Mouse (Mus musculus): Measurements from ENCODE around the gene Acer2. TPM values are rescaled to one million over a fixed set of nuclear protein-coding genes. Genes with fewer than 3 reads are reported as not detected.

Gene Acer2
- total RNA-seq, 2 experiments from 2014 or later, result 4.3 to 6.8 TPM

GRCm38 (mm10) chr4:86936706-86937105 lies 62.5 kb downstream of the Acer2 start:
- intact Hi-C loops (cut with DNase I), result no loop called here
- DNase-seq (ENCODE audit: low spot score in 2 of 2), result no peak

- no peak for DNase-seq (ENCODE audit: low spot score in 2 of 2)
- intact Hi-C loops (cut with DNase I), result no loop called here
Observed at GRCm38 (mm10) chr4:86942656-86943055, 68.5 kb downstream of the Acer2 start.

GRCm38 (mm10) chr4:86943296-86943695 lies 69.1 kb downstream of the Acer2 start:
- intact Hi-C loops (cut with DNase I), result no loop called here
- DNase-seq (ENCODE audit: low spot score in 2 of 2), result no peak

GRCm38 (mm10) chr4:86948794-86949193 lies 74.6 kb downstream of the Acer2 start:
- DNase-seq (ENCODE audit: low spot score in 2 of 2), result no peak
- intact Hi-C loops (cut with DNase I), result no loop called here

- DNase-seq (ENCODE audit: low spot score in 2 of 2), result peak in 1 of 2 experiments; percentile 63
- intact Hi-C loops (cut with DNase I), result no loop called here
Observed at GRCm38 (mm10) chr4:86953519-86953918, 79.3 kb downstream of the Acer2 start.

GRCm38 (mm10) chr4:86955448-86955847 lies 81.3 kb downstream of the Acer2 start:
- intact Hi-C loops (cut with DNase I), result no loop called here

GRCm38 (mm10) chr4:86957576-86958411 lies 83.6 kb downstream of the Acer2 start:
- peak; percentile 77 to 86 for DNase-seq (ENCODE audit: low spot score in 2 of 2)
- intact Hi-C loops (cut with DNase I), result loop anchor here (2.0 kb wide), 1 partner anchor 405 kb away; no protein-coding TSS in a partner anchor

More at GRCm38 (mm10) chr4:86955448-86955847, 81.3 kb downstream of the Acer2 start:
- DNase-seq (ENCODE audit: low spot score in 2 of 2), result no peak

GRCm38 (mm10) chr4:86977272-86977671 lies 103.1 kb downstream of the Acer2 start:
- intact Hi-C loops (cut with DNase I), result no loop called here
- DNase-seq (ENCODE audit: low spot score in 2 of 2), result no peak

Other genes starting within 250 kb of the Acer2 start
- 10 to 100 TPM; 10.8 to 12.3 TPM for gene Plin2, start 204.3 kb upstream of the Acer2 start, total RNA-seq (2021)
- gene Dennd4c, start 125.8 kb upstream of the Acer2 start, total RNA-seq (2021), result 10 to 100 TPM in 1 of 2 experiments, 1 to 10 TPM in 1; 8.8 to 11.3 TPM
- gene Rps6, start 17.0 kb upstream of the Acer2 start, total RNA-seq (2021), result 100 to 1,000 TPM; 352 to 391 TPM

Measured in left cerebral cortex, postnatal 25 days (tissue).